Mouse (Mus musculus) cerebellum, adult 11-12 months (tissue): ENCODE results near the gene Gm49355.

Experiments
- DNase-seq: peaks from one replicate; pipeline ENCODE4 v3.0.0; 2022

The Gm49355 gene

DNA sequence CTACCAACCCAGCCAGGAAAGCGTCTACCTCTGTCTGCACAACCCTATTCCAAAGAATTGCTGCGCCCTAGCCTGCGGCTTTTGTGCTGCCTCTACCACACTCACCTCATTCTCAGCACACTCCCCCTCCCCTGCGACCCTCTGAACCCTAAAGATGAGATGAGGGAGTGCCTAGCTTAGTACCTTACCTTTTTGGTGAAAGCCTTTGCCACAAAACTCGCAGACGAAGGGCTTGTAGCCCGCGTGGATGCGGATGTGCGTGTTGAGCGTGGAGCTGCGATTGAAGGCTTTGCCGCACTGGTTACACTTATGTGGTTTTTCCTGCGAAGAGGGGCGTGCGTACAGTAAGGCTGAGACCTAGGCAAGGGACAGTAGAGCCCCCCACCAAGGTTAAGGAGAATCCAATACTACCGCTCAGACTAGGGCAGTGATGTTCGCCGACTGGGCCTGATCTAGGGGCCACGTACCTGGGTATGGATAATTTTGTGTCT, 59.7 kb downstream of the Gm49355 start:
- no peak for DNase-seq

DNA sequence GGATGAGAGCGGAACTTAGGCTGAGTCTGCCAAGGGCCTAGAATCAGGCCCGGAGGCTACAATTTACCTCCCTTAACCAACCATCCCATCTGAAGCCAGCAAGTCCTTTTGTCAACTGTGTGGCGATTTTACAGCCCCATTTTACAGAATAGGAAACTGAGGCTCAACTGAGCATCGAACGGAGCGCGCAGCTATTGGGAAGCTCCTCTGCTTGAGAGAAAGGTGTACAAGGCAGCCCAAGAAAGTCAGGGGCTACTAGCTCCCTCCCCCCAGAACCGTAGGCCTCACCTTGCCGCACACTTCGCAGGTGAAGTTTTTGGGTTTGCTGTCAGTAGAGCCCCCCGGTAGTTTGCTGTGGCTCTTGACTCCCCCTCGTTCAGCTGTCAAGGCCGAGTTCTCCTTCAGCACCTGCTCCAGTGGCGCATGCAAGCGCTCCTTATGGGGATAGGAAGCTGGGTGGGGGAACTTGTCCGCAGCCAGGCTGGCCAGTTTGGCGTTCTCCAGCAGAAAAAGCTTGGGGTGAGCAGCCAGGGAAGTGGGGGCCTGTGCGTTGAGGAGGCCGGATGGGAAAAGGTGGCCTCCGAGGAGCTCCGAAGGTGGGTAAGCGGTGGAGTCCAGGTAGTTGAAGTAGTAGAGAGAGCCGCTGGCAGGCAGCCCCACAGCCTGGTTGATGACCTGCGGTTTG, 60.4 kb downstream of the Gm49355 start:
- DNase-seq, result no peak

DNA sequence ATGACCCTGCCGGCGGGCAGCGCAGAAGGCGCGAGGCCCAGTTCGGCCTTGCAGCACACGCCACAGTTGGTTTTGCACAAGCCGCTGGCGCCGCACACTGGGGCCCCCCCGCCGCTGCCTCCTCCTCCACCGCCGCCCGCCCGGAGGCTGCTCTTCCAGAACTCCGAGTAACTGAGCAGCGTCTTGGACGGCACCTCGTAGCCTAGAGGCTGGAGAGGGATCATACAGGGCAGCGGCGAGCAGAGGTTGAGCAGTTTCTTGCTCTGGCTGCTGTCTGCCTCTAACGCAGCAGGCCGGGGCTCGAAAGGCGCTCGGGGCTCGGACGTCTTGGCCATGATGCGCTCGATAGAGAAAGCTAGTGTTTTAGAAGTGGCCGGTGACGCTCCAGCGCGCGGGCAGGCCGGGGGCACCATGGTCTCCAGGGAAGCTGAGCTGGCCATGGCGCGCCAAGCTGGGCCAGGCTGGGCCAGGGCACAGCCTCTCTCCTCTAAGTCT, 61.0 kb downstream of the Gm49355 start:
- DNase-seq, result no peak

DNA sequence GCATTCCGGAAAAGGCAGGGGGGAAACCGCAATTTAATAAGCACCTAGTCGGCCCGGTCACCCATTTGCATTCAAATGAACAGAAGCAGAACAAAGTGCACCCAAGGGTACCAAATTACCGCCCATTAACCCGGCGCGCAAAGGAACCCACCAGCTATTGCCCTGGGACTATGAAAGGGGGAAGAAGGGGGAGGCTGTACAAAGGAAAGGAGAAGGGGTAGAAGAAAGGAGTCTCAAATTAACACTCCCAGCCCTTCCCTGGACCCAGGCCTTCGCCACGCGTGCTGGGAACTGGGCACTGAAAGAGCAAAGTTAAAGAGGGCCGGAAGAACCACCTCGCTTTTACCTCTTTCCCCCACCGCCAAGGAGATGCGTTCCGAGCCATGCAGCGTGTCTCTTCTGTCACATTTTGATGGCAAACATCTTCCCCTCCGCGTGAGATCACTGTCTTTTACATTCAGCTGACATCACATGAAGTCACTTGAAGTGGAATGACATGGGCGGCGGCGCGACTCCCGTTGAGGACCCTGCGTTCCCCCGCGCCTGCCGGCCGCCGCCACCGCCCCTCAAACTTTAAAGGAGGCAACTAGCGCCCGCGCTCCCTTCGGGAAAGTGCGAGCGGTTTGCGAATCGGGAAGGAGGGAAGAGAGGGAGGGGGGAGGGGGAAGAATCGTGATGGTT, 61.6 kb downstream of the Gm49355 start:
- DNase-seq, result no peak

DNA sequence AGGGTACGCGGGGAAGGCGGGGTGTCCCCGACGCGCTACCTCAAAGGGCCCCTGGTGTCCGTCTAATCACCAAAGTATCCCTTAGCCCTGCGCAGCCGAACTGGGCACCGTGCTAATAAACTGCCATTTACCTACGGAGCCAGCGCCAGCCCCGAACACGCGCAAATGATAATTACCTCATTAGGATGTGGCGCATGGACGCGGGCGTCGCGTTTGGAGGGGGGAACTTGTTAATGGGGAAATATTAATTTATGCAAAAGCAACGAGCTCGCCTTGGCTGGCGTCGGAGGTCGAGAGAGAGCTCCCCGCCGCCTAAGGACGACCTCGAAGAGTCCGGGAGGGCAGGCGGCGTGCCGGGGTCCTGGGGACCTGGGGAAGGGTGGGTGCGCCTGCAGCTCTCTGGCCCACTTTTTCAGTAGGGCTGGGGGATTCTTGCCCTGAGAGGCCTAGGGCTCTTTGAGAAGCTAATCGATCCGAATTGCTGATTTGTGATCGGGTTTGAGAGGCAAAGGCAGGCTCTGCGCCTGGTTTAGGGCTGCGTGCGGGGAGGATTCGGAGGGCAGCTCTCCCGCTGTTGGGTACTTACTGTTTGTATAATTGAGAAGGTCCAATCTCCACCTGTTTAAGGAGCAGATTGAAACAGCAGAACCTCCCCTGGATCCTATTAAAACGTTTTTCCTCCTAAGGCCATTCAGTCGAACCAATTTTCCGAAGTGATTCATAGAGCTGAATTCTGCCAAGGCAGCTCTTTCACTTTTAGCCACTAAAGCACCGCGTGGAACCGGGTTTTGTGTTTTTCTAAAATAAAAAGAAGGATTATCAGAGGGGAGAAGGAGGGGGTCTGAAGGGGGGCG, 62.5 kb downstream of the Gm49355 start:
- no peak for DNase-seq

DNA sequence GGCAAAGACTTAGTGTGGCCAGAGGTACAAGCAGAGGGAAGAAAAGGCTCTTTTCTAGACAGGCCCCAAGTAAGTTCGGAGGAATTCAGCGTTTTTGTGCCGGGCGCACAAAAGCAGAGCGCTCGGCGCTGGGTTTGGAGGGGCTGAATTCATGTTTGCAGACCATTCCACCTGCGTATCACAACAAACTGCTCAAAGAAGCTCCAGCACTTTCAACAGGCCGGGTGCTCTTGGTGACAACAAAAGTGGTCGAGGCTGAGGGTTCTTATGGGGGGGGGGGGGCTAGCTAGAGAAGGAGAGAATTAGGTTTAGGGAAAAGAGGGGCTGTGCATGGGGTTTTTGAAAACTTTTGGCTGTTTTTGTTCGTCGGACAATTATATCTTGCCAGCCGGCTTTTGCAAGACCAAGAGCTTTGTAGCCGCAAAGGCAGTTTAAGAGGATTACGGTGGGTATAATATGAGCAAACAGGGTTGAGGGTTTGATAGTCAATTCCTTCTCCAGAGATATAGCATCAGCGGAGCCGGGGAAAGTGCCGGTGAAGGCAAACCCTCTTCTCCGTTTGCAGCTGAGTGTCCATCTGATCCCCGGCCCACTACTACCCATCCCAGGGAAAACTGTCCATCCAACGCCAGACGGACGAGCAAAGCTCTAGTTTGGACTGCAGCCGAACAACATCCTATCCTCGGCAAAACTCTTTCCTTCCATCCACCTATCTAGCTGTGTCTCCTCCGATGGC, 63.3 kb downstream of the Gm49355 start:
- DNase-seq, result no peak

DNA sequence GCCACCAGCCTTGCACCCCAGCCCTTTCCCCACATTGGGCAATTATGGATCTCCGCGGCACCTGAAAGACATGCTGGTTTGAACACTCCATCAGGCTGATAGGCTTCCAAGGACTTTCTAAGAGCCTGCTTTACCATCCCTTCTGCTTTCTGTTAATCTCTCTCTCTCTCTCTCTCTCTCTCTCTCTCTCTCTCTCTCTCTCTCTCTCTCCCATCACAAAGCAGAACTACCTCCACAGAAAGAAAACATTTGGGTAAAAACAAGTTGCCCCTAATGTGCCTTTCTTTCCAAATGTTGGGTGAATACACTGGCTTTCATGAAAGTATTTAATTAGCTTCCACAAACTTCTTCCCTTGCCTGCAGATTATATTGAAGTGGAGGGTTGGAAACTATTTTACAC, 64.3 kb downstream of the Gm49355 start, which contains the start of gene Fezf2:
Gene Fezf2, minus strand, starts transcription at position 101 of the 400 bp plus-strand sequence.
- no peak for DNase-seq

DNA sequence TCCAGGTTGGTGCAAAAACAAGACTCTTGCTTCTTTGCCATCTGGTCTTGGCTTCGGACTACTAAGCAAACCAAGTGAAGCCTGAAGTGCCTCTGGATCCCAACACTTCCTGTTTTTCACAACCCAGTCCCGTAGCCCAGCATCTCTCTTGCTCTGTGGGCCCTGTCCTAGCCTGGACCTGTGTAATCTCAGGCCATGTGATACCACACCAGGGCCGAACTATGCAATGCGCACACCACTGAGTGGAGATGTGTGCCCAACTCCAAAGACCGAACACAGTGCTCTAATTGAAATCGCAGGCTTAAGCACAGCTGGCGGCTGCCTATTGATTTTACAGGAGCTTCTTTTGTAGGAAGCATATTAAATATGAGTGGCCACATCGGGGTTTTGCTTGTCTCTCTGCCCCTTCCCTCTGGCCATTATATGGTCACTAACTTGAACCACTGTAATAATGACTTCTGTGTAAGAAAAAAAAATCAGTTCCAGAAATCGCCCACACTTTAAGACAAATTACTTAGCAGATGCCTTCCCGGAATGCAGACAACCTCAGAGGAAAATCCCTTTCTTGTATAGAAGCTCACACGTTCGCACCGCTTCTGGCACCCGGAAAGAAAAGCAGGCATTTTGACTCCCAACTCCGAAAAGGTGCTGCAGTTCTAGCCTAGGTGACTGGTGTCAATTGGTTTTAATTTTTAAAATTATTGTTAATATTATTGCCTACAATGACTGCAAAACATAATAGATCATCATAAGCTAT, 65.7 kb downstream of the Gm49355 start:
- no peak for DNase-seq

DNA sequence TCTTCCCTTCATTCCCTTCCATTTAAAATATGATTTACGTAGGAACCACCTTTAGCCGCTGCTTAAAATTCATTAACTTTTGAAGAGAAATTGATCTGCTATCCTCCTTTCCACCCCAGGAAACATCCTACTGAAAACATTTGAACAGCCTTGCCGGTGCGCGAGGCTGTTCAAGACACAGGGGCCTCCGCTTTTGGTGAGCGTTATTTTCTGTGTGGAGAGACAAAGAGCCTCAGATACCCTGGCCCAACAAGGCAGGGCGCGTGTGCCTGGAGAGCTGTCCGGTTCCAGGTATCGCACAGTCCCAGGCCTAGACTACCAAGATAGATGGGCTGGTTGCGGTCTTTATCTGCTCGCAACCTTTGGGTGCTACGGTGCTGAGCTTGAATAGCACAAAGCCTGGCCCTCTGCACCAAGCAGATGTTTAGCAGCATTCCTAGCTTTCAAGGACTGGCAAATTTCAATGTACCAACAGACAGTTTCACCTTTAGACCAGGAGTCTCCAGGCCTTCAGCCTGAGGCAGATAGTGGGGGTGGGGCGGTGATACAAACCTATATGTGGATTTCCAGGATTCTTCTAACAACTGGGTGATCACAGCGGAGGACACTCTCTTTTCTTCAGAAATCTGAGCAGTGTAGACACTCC, 66.6 kb downstream of the Gm49355 start:
- DNase-seq, result no peak
